Mouse (Mus musculus): ENCODE results near the gene Polrmt. TPM values are rescaled to one million over a fixed set of nuclear protein-coding genes. Genes with fewer than 3 reads are reported as not detected.
A peak's percentile ranks its signal among the peaks of the same experiment; 100 is the strongest.

Polrmt gene
- polyA plus RNA-seq, 2 experiments, result 10.1 to 17.4 TPM

GRCm38 (mm10) chr10:79728323-79729249 is 17.8 kb downstream of the Polrmt start:
- 57% methylated on average over 28 of the region's 28 CpGs for WGBS (ENCODE audit: insufficient replicate concordance)
- H3K4me1 ChIP-seq (replicated peaks; ENCODE audit: control insufficient read depth in 2 of 2, insufficient read depth in 2 of 2, low read length in 1 of 2), result no peaks in the 10 kb centered on the region
- TF ChIP-seq EP300 (IDR thresholded peaks at IDR 0.05; ENCODE audit: low read depth), result no peak
- no peak for TF ChIP-seq CTCF (IDR thresholded peaks at IDR 0.05; ENCODE audit: low read depth)
- H3K9ac ChIP-seq (replicated peaks), result no peak overlapping the region
- ATAC-seq (ENCODE audit: insufficient read depth), result no peak
- no peaks in the 10 kb centered on the region for H3K27me3 ChIP-seq (ENCODE audit: control insufficient read depth, insufficient read depth, low read length)
- no peaks in the 10 kb centered on the region for H3K36me3 ChIP-seq (replicated peaks; ENCODE audit: control insufficient read depth, insufficient read depth, low read depth)
- no peak for DNase-seq (ENCODE audit: low read depth in 3 of 3, low spot score in 3 of 3)
- H3K4me3 ChIP-seq (ENCODE audit: insufficient read depth in 1 of 2, low read depth in 2 of 2, low read length in 2 of 2), result no peak overlapping the region
- H3K9me3 ChIP-seq (ENCODE audit: control insufficient read depth, low read length), result no peaks in the 10 kb centered on the region
- H3K4me2 ChIP-seq (ENCODE audit: low read depth), result no peak overlapping the region
- no peak overlapping the region for H3K27ac ChIP-seq

- ATAC-seq (ENCODE audit: insufficient read depth) (no peak), DNase-seq (ENCODE audit: low read depth in 3 of 3, low spot score in 3 of 3) (peak in 1 of 3 experiments; percentile 47)
- H3K9ac ChIP-seq (replicated peaks), result no peak overlapping the region
- H3K4me1 ChIP-seq (replicated peaks; ENCODE audit: control insufficient read depth in 2 of 2, insufficient read depth in 2 of 2, low read length in 1 of 2), result no peaks in the 10 kb centered on the region
- no peak overlapping the region for H3K4me2 ChIP-seq (ENCODE audit: low read depth)
- WGBS (ENCODE audit: insufficient replicate concordance), result 30% methylated on average over 11 of the region's 11 CpGs
- H3K27me3 ChIP-seq (ENCODE audit: control insufficient read depth, insufficient read depth, low read length), result no peaks in the 10 kb centered on the region
- H3K4me3 ChIP-seq (ENCODE audit: insufficient read depth in 1 of 2, low read depth in 2 of 2, low read length in 2 of 2), result no peak overlapping the region
- H3K27ac ChIP-seq, result no peak overlapping the region
- no peaks in the 10 kb centered on the region for H3K9me3 ChIP-seq (ENCODE audit: control insufficient read depth, low read length)
- H3K36me3 ChIP-seq (replicated peaks; ENCODE audit: control insufficient read depth, insufficient read depth, low read depth), result no peaks in the 10 kb centered on the region
- TF ChIP-seq CTCF (IDR thresholded peaks at IDR 0.05; ENCODE audit: low read depth) (peak; percentile 99), EP300 (IDR thresholded peaks at IDR 0.05; ENCODE audit: low read depth) (no peak)
Observed at GRCm38 (mm10) chr10:79726090-79726489, 20.3 kb downstream of the Polrmt start.

- Histone ChIP-seq H3K27me3 (ENCODE audit: control insufficient read depth, insufficient read depth, low read length) (peaks cover 4% of the 10 kb centered on the region), H3K36me3 (replicated peaks; ENCODE audit: control insufficient read depth, insufficient read depth, low read depth) (no peaks in the 10 kb centered on the region), H3K4me1 (replicated peaks; ENCODE audit: control insufficient read depth in 2 of 2, insufficient read depth in 2 of 2, low read length in 1 of 2) (no peaks in the 10 kb centered on the region), H3K9ac (replicated peaks) (no peak overlapping the region), H3K4me2 (ENCODE audit: low read depth) (no peak overlapping the region), H3K4me3 (ENCODE audit: insufficient read depth in 1 of 2, low read depth in 2 of 2, low read length in 2 of 2) (no peak overlapping the region), H3K9me3 (ENCODE audit: control insufficient read depth, low read length) (no peaks in the 10 kb centered on the region), H3K27ac (no peak overlapping the region)
- no peak for DNase-seq (ENCODE audit: low read depth in 3 of 3, low spot score in 3 of 3)
- WGBS (ENCODE audit: insufficient replicate concordance), result 61% methylated on average over 7 of the region's 7 CpGs
- TF ChIP-seq EP300 (IDR thresholded peaks at IDR 0.05; ENCODE audit: low read depth) (no peak), CTCF (IDR thresholded peaks at IDR 0.05; ENCODE audit: low read depth) (no peak)
- ATAC-seq (ENCODE audit: insufficient read depth), result no peak
Observed at GRCm38 (mm10) chr10:79723692-79724091, 22.7 kb downstream of the Polrmt start.

- no peak for ATAC-seq (ENCODE audit: insufficient read depth)
- Histone ChIP-seq H3K27ac (no peak overlapping the region), H3K9me3 (ENCODE audit: control insufficient read depth, low read length) (no peaks in the 10 kb centered on the region), H3K4me3 (ENCODE audit: insufficient read depth in 1 of 2, low read depth in 2 of 2, low read length in 2 of 2) (no peak overlapping the region), H3K36me3 (replicated peaks; ENCODE audit: control insufficient read depth, insufficient read depth, low read depth) (no peaks in the 10 kb centered on the region), H3K9ac (replicated peaks) (no peak overlapping the region), H3K4me2 (ENCODE audit: low read depth) (no peak overlapping the region), H3K4me1 (replicated peaks; ENCODE audit: control insufficient read depth in 2 of 2, insufficient read depth in 2 of 2, low read length in 1 of 2) (no peaks in the 10 kb centered on the region), H3K27me3 (ENCODE audit: control insufficient read depth, insufficient read depth, low read length) (peaks cover 10% of the 10 kb centered on the region)
- no peak for TF ChIP-seq CTCF (IDR thresholded peaks at IDR 0.05; ENCODE audit: low read depth)
- no peak for TF ChIP-seq EP300 (IDR thresholded peaks at IDR 0.05; ENCODE audit: low read depth)
- WGBS (ENCODE audit: insufficient replicate concordance), result 50% methylated on average over 6 of the region's 6 CpGs
- DNase-seq (ENCODE audit: low read depth in 3 of 3, low spot score in 3 of 3), result no peak
Observed at GRCm38 (mm10) chr10:79723047-79723446, 23.3 kb downstream of the Polrmt start.

- no peak overlapping the region for H3K9ac ChIP-seq (replicated peaks)
- no peak for DNase-seq (ENCODE audit: low read depth in 3 of 3, low spot score in 3 of 3)
- ATAC-seq (ENCODE audit: insufficient read depth), result no peak
- no peak overlapping the region for H3K4me2 ChIP-seq (ENCODE audit: low read depth)
- H3K27ac ChIP-seq, result no peak overlapping the region
- no peaks in the 10 kb centered on the region for H3K36me3 ChIP-seq (replicated peaks; ENCODE audit: control insufficient read depth, insufficient read depth, low read depth)
- TF ChIP-seq EP300 (IDR thresholded peaks at IDR 0.05; ENCODE audit: low read depth) (no peak), CTCF (IDR thresholded peaks at IDR 0.05; ENCODE audit: low read depth) (no peak)
- H3K4me1 ChIP-seq (replicated peaks; ENCODE audit: control insufficient read depth in 2 of 2, insufficient read depth in 2 of 2, low read length in 1 of 2), result no peaks in the 10 kb centered on the region
- H3K27me3 ChIP-seq (ENCODE audit: control insufficient read depth, insufficient read depth, low read length), result peaks cover 29% of the 10 kb centered on the region
- no peak overlapping the region for H3K4me3 ChIP-seq (ENCODE audit: insufficient read depth in 1 of 2, low read depth in 2 of 2, low read length in 2 of 2)
- WGBS (ENCODE audit: insufficient replicate concordance), result 41% methylated on average over 5 of the region's 5 CpGs
- H3K9me3 ChIP-seq (ENCODE audit: control insufficient read depth, low read length), result no peaks in the 10 kb centered on the region
Observed at GRCm38 (mm10) chr10:79721089-79721488, 25.3 kb downstream of the Polrmt start.
